Mouse (Mus musculus): ENCODE measurements around the gene Casp3. TPM values are rescaled to one million over a fixed set of nuclear protein-coding genes. Genes with fewer than 3 reads are reported as not detected.

Gene Casp3
- total RNA-seq, 2 experiments from 2014 or later = 18.0 to 21.8 TPM

GRCm38 (mm10) chr8:46603587-46603986 lies 13.5 kb upstream of the Casp3 start:
- DNase-seq = no peak

GRCm38 (mm10) chr8:46606930-46607329 lies 10.2 kb upstream of the Casp3 start:
- no peak for DNase-seq

- DNase-seq = no peak
These were observed 5.5 kb upstream of the Casp3 start for GRCm38 (mm10) chr8:46611557-46611956.

- no peak for DNase-seq
These were observed 4.2 kb upstream of the Casp3 start for GRCm38 (mm10) chr8:46612913-46613312.

GRCm38 (mm10) chr8:46613377-46613776 lies 3.7 kb upstream of the Casp3 start:
- DNase-seq = no peak

GRCm38 (mm10) chr8:46615936-46616335 lies 1.2 kb upstream of the Casp3 start:
- no peak for DNase-seq

GRCm38 (mm10) chr8:46617690-46618620 lies 864 bp downstream of the Casp3 start:
- DNase-seq = peak; percentile 50

- no peak for DNase-seq
These were observed 1.7 kb downstream of the Casp3 start for GRCm38 (mm10) chr8:46618639-46619320.

GRCm38 (mm10) chr8:46622446-46623270 lies 5.6 kb downstream of the Casp3 start:
- DNase-seq = no peak

GRCm38 (mm10) chr8:46625166-46625565 lies 8.1 kb downstream of the Casp3 start:
- no peak for DNase-seq

- no peak for DNase-seq
These were observed 9.6 kb downstream of the Casp3 start for GRCm38 (mm10) chr8:46626642-46627041.

GRCm38 (mm10) chr8:46627881-46628280 lies 10.8 kb downstream of the Casp3 start:
- no peak for DNase-seq

GRCm38 (mm10) chr8:46628645-46629044 lies 11.6 kb downstream of the Casp3 start:
- DNase-seq = no peak

- no peak for DNase-seq
These were observed 13.3 kb downstream of the Casp3 start for GRCm38 (mm10) chr8:46630422-46630821.

GRCm38 (mm10) chr8:46630932-46631331 lies 13.8 kb downstream of the Casp3 start:
- DNase-seq = no peak

- DNase-seq = peak; percentile 44
These were observed 22.0 kb downstream of the Casp3 start for GRCm38 (mm10) chr8:46639010-46639571.

- no peak for DNase-seq
These were observed 22.8 kb downstream of the Casp3 start for GRCm38 (mm10) chr8:46639852-46640251.

- no peak for DNase-seq
These were observed 24.2 kb downstream of the Casp3 start for GRCm38 (mm10) chr8:46641272-46641671.

GRCm38 (mm10) chr8:46648421-46648820 lies 31.3 kb downstream of the Casp3 start:
- DNase-seq = no peak

- peak; percentile 64 for DNase-seq
These were observed 34.8 kb downstream of the Casp3 start for GRCm38 (mm10) chr8:46651872-46652271.

- DNase-seq = no peak
These were observed 38.8 kb downstream of the Casp3 start for GRCm38 (mm10) chr8:46655919-46656318.

- DNase-seq = peak; percentile 80
These were observed 54.4 kb downstream of the Casp3 start for GRCm38 (mm10) chr8:46671496-46671895.
